Mouse (Mus musculus): ENCODE results near the gene Lama1.
"Not testable (repeated sequence)": the region's sequence is repeated elsewhere in the genome, so short reads cannot be mapped to it uniquely, and the experiment has no call there.

Gene Lama1

DNA sequence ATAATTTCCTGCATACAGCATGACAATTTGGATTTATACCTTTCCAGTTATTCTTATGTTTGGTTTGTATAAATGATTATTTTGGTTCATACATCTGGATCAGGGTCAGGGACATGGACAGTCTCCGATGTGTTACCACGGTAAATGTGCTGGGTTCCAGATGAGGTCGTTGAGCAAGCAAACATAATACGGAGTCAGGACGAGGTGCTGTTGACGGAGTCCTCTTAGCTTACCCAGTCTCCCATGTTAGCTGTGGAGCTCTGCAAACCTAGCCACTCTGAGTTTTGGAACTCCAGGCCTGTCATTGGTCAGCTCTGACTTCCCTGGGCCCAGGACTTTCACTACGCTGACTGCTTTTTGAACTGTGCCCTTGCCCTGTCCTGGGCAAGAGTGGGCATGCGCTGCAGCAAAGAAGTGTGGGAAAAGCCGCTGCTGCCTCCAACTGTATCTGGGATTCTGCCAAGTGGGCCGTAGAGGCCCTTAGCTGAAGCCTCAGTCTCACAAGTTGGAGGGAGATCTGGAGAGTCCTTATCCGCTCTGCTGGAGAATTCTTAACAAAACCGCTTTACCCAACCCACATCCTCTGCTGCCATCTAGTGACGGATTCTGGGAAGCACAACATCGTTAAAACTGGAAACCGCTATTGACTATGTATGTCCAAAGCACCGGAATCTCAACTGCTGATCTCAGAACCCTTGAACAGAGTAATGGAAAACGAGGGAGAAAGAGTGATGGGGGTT is 140.5 kb downstream of the Lama1 start:
- peak; percentile 31 to 39 for DNase-seq (ENCODE audit: low spot score in 2 of 2)

GRCm38 (mm10) chr17:67838948-67839347 is 141.9 kb downstream of the Lama1 start:
- DNase-seq (ENCODE audit: low spot score in 2 of 2): no peak

DNA sequence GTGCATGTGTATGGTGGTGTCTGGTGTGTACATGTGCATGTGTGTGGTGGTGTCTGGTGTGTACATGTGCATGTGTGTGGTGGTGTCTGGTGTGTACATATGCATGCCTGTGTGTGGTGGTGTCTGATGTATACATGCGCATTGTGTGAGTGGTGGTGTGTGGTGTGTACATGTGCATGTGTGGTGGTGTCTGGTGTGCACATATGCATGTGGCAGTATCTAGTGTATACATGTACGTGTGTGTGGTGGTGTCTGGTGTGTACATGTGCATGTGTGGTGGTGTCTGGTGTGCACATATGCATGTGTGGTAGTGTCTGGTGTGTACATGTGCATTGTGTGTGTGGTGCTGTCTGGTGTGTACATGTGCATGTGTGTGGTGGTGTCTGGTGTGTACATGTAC is 144.4 kb downstream of the Lama1 start:
- not testable (repeated sequence) for DNase-seq (ENCODE audit: low spot score in 2 of 2)

- no peak for DNase-seq (ENCODE audit: low spot score in 2 of 2)
These were observed 164.1 kb downstream of the Lama1 start for GRCm38 (mm10) chr17:67861080-67861630.

GRCm38 (mm10) chr17:67861744-67862535 is 164.9 kb downstream of the Lama1 start:
- DNase-seq (ENCODE audit: low spot score in 2 of 2): peak; percentile 35 to 37

DNA sequence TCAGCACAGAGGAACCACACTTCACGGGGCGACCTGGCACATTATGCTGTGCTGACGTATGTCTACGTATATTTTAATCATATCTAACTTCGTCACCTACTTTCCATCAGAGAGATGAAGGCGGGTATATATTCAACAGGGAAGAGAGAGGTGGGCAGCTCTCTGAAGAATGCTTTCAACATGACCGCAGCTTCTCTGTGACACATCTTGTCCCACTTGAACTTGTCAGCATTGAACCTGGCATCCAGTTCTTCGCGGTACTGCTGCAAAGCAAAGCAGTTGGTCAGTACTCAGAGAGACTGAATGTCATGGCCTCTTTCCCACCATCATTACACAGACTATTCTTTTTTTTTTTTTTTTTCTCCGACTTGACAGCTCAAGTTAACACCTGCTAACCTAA is 167.3 kb downstream of the Lama1 start:
- no peak for DNase-seq (ENCODE audit: low spot score in 2 of 2)

- DNase-seq (ENCODE audit: low spot score in 2 of 2): no peak
These were observed 167.9 kb downstream of the Lama1 start for GRCm38 (mm10) chr17:67864912-67865311.

DNA sequence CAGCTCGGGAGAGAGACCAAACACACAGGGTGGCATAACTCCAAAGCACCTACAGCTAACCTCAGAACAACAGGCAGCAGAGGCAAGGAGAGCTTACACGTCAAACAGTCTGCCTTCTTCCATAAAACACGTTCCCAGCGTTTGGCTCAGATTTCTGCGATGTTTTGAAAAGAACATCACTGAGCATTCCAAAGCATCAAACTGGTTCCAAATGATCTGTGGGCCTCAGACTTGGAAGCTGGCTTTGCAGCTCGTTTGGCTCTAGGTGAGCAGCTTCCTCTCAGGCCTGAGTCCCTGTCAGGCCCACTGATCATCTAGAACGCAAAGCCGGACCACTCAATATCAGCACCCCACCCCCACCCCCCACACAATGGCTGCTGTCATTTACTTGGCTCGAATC is 169.0 kb downstream of the Lama1 start:
- DNase-seq (ENCODE audit: low spot score in 2 of 2): no peak

- DNase-seq (ENCODE audit: low spot score in 2 of 2): no peak
These were observed 169.6 kb downstream of the Lama1 start for GRCm38 (mm10) chr17:67866541-67867241.

- DNase-seq (ENCODE audit: low spot score in 2 of 2): peak; percentile 13 to 45
These were observed 172.9 kb downstream of the Lama1 start for GRCm38 (mm10) chr17:67869731-67870601.
